Mouse (Mus musculus) granulocyte monocyte progenitor cell, adult 5-6 weeks (primary cell): ENCODE results near the gene Sln. TPM values are rescaled to one million over a fixed set of nuclear protein-coding genes. Genes with fewer than 3 reads are reported as not detected.

ENCODE experiments used
- ATAC-seq: replicated peaks from 2 replicates; pipeline ENCODE4 v1.8.0; 2016; ENCODE audit warnings: mild to moderate bottlenecking, moderate TSS enrichment, inconsistent platforms; ENCODE audit not compliant: poor library complexity, severe bottlenecking
- total RNA-seq, 2 experiments: library from RNA; stranded (forward) in 1 of 2; stranded (reverse) in 1 of 2; fragments of 200-712, 200-1000 nt in 1 of 2; fragments of >200 nt in 1 of 2; fragmentation: Nextera tagmentation in 1 of 2; gene quantifications; 2 replicates each; pipeline ENCODE4 v1.2.3; 2014 to 2017

The Sln gene
- total RNA-seq, 2 experiments from 2014 or later: not detected

DNA sequence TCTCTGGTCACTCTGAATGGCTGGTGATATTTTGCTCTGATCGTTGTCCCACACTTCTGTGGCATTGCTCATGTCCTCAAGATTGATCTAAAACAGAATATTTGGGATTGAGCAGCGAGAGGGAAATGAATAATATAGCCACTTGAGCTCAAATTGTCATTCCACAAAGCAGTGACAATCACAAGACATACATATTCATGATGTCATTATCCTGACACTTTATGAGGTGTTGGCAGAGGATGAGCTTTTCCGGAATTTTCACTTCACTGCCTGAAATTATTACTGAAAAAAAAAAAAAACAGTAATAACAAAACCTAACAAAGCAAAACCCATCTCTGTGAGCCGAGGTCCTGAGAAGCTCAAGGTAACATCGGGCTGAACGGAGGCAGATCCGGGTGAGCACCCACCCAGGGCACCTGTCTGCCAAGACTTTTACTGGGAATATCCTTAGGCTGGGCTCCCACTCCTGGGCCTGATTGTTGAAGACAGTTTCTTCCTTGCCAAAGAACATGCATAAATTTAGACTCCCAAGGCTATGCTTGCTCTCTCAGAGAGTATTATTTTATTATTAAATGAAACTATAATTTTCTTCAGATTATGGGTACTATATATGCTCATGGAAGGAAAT is 53.4 kb downstream of the Sln start:
- no peak for ATAC-seq

Other genes starting within 250 kb of the Sln start
- 77.9 and 82.3 TPM in 2 replicates for gene Acat1, start 239.8 kb upstream of the Sln start, total RNA-seq (2014; fragmentation: Nextera tagmentation)
- 69.8 and 79.4 TPM in 2 replicates for gene Acat1, start 239.8 kb upstream of the Sln start, total RNA-seq (2017)
- gene Cul5, start 180.2 kb upstream of the Sln start, total RNA-seq (2014; fragmentation: Nextera tagmentation): 18.8 and 21.3 TPM in 2 replicates
- gene Cul5, start 180.2 kb upstream of the Sln start, total RNA-seq (2017): 54.6 and 56.4 TPM in 2 replicates
- 0.82 TPM in 1 of 2 replicates, not detected in the other for gene Rab39, start 143.9 kb upstream of the Sln start, total RNA-seq (2014; fragmentation: Nextera tagmentation)
- 0.47 TPM in 1 of 2 replicates, not detected in the other for gene Rab39, start 143.9 kb upstream of the Sln start, total RNA-seq (2017)
- gene Slc35f2, start 78.6 kb upstream of the Sln start, total RNA-seq (2014; fragmentation: Nextera tagmentation): 0.60 and 1.9 TPM in 2 replicates
- gene Slc35f2, start 78.6 kb upstream of the Sln start, total RNA-seq (2017): 0.88 and 1.2 TPM in 2 replicates
- gene Elmod1, start 125.1 kb downstream of the Sln start, total RNA-seq (2014; fragmentation: Nextera tagmentation): not detected in 2 replicates
- gene Elmod1, start 125.1 kb downstream of the Sln start, total RNA-seq (2017): not detected in 2 replicates
- not detected in 2 replicates for gene Tnfaip8l3, start 218.2 kb downstream of the Sln start, total RNA-seq (2014; fragmentation: Nextera tagmentation)
- not detected in 2 replicates for gene Tnfaip8l3, start 218.2 kb downstream of the Sln start, total RNA-seq (2017)